Mouse (Mus musculus) gastrocnemius, postnatal 14 days (tissue): ENCODE data around the gene Olfr976. TPM values are rescaled to one million over a fixed set of nuclear protein-coding genes. Genes with fewer than 3 reads are reported as not detected.
"Not testable (repeated sequence)": the region's sequence is repeated elsewhere in the genome, so short reads cannot be mapped to it uniquely, and the experiment has no call there.

Experiments used
- DNase-seq: peaks from one replicate; pipeline ENCODE4 v3.0.0; 2021; ENCODE audit warnings: mixed read lengths
- intact Hi-C: fragments of 180-260 bp; cut with DNase I; formaldehyde crosslinking; loops from one replicate; pipeline ENCODE4 v1.15.1; 2025; ENCODE audit warnings: low total_unique reads
- long read RNA-seq, 2 experiments: library from polyadenylated mRNA; stranded (forward); transcript quantifications; one replicate each; pipeline ENCODE4 v2.0.0; 2021
- total RNA-seq, 2 experiments: library from RNA; stranded (reverse); gene quantifications; 2 replicates each; pipeline ENCODE4 v1.2.3; 2021

Olfr976 gene
- not detected for total RNA-seq
- long read RNA-seq, experiment 1, result 0 reads
- long read RNA-seq, experiment 2, result 0 reads

GRCm38 (mm10) chr9:39961033-39961432, at the start of gene Olfr976:
Gene Olfr976, minus strand, starts transcription at chr9:39961133.
- intact Hi-C loops, DNase-seq: not testable (repeated sequence)

GRCm38 (mm10) chr9:40009482-40009881, 48.5 kb upstream of the Olfr976 start, which contains the start of gene Olfr980:
Gene Olfr980, minus strand, starts transcription at chr9:40009582.
- intact Hi-C loops, result no loop called here
- DNase-seq, result no peak

- intact Hi-C loops, result no loop called here
- no peak for DNase-seq
Observed at GRCm38 (mm10) chr9:40003365-40003764, 42.4 kb upstream of the Olfr976 start, which contains the start of gene Olfr979. Gene Olfr979, minus strand, starts transcription at chr9:40003465.

DNA sequence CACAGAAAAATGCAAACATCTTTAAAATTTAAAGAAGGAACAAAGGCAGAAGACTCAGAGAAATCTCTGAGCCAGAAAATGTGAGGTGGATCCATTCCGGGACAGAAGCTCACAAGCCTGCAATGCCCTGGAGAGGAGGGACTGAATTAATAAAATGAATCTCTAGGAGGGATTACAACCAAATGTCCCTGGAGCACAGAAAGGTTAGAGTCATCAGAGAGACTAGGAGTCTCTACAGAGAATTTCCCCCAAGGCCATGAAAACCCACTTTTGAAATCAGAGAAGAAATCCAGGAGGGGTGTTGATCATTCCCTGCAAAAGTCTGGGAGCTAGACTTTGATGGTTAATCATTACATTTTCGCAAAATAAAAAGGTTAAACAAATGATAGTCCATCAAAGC, 30.9 kb upstream of the Olfr976 start, which contains the start of gene Olfr978:
TSS of gene Olfr978 (plus strand) at position 301 of the 400 bp plus-strand sequence.
- DNase-seq, result no peak
- intact Hi-C loops, result no loop called here

GRCm38 (mm10) chr9:39976581-39977145, 15.7 kb upstream of the Olfr976 start:
- not testable (repeated sequence) for DNase-seq

GRCm38 (mm10) chr9:39951946-39952345, 9.0 kb downstream of the Olfr976 start, which contains the start of gene Olfr975:
Gene Olfr975, minus strand, starts transcription at chr9:39952046.
- intact Hi-C loops, result no loop called here

More at GRCm38 (mm10) chr9:39976581-39977145, 15.7 kb upstream of the Olfr976 start:
- intact Hi-C loops, result not testable (repeated sequence)

GRCm38 (mm10) chr9:39937201-39937600, 23.7 kb downstream of the Olfr976 start, which contains the start of gene Olfr974:
Gene Olfr974, plus strand, starts transcription at chr9:39937501.
- no peak for DNase-seq
- intact Hi-C loops, result no loop called here

More at GRCm38 (mm10) chr9:39951946-39952345, 9.0 kb downstream of the Olfr976 start, which contains the start of gene Olfr975:
- no peak for DNase-seq

- DNase-seq, intact Hi-C loops: not testable (repeated sequence)
Observed at GRCm38 (mm10) chr9:39928837-39929236, 32.1 kb downstream of the Olfr976 start.

GRCm38 (mm10) chr9:39927975-39928836, 32.7 kb downstream of the Olfr976 start:
- intact Hi-C loops, DNase-seq: not testable (repeated sequence)

DNA sequence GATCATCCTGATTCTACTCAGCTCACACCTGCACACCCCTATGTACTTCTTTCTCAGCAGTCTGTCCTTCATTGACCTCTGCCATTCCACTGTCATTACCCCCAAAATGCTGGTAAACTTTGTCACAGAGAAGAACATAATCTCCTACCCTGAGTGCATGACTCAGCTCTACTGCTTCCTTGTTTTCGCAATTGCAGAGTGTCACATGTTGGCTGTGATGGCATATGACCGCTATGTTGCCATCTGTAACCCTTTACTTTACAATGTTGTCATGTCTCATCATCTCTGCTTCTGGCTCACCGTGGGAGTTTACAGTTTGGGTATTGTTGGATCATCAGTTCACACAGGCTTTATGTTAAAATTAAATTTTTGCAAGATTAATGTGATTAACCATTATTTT, 51.0 kb downstream of the Olfr976 start:
- DNase-seq, result no peak
- intact Hi-C loops, result no loop called here

DNA sequence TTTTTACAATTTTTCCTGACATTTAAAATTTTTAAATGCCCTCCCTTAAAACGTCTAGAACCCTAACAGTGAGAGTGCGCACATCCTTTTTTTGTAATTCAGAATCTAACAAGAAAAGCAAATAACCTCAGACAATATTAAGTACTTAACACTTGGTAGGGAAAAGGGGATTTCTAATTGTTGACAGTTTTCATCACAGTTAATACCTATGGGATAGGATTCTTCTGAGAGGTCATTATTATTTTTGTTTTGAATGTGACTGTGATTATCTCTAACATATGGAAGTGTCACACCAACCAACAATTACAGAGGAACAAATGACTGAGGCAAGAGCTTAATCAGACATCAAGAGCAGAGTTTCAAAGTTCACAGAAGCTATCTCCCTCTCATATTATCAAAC, 53.9 kb downstream of the Olfr976 start, which contains the start of gene Olfr229:
TSS of gene Olfr229 (plus strand) at position 301 of the 400 bp plus-strand sequence.
- DNase-seq, result no peak
- intact Hi-C loops, result no loop called here

GRCm38 (mm10) chr9:39905106-39905505, 55.8 kb downstream of the Olfr976 start:
- no peak for DNase-seq
- intact Hi-C loops, result no loop called here

Other genes with a start within 250 kb of the Olfr976 start
- gene Olfr965, start 249.8 kb downstream of the Olfr976 start, total RNA-seq, result not detected
- not detected for gene Olfr150, start 230.2 kb downstream of the Olfr976 start, total RNA-seq
- gene Olfr967, start 214.9 kb downstream of the Olfr976 start, total RNA-seq, result not detected
- not detected for gene Olfr968, start 177.9 kb downstream of the Olfr976 start, total RNA-seq
- not detected for gene Olfr969, start 170.2 kb downstream of the Olfr976 start, total RNA-seq
- not detected for gene Olfr970, start 152.3 kb downstream of the Olfr976 start, total RNA-seq
- not detected for gene Olfr971, start 124.3 kb downstream of the Olfr976 start, total RNA-seq
- not detected for gene Olfr972, start 94.7 kb downstream of the Olfr976 start, total RNA-seq
- gene Olfr229, start 53.8 kb downstream of the Olfr976 start, total RNA-seq, result not detected
- not detected for gene Olfr974, start 23.6 kb downstream of the Olfr976 start, total RNA-seq
- gene Olfr975, start 9.1 kb downstream of the Olfr976 start, total RNA-seq, result not detected
- gene Olfr978, start 31.0 kb upstream of the Olfr976 start, total RNA-seq, result not detected
- not detected for gene Olfr979, start 42.3 kb upstream of the Olfr976 start, total RNA-seq
- gene Olfr980, start 48.4 kb upstream of the Olfr976 start, total RNA-seq, result not detected
- gene Olfr981, start 60.3 kb upstream of the Olfr976 start, total RNA-seq, result not detected
- not detected for gene Olfr982, start 112.7 kb upstream of the Olfr976 start, total RNA-seq
- gene Olfr983, start 132.5 kb upstream of the Olfr976 start, total RNA-seq, result not detected
- not detected for gene Olfr984, start 153.1 kb upstream of the Olfr976 start, total RNA-seq
- not detected for gene Olfr985, start 169.1 kb upstream of the Olfr976 start, total RNA-seq
- gene Tmem225, start 187.0 kb upstream of the Olfr976 start, total RNA-seq, result not detected
- not detected for gene Olfr986, start 219.8 kb upstream of the Olfr976 start, total RNA-seq
- 1 to 10 TPM; 1.9 to 3.0 TPM for gene Zfp202, start 231.2 kb upstream of the Olfr976 start, total RNA-seq